Mouse (Mus musculus): Measurements from ENCODE around the gene Piga.

The Piga gene

GRCm38 (mm10) chrX:164419471-164419939 is at the start of gene Piga:
TSS of gene Piga (plus strand) at chrX:164419787.
- peak; percentile 94 for DNase-seq (ENCODE audit: low spot score)

- no peak for DNase-seq (ENCODE audit: low spot score)
These were observed 49.0 kb upstream of the Piga start for GRCm38 (mm10) chrX:164370576-164370975.

GRCm38 (mm10) chrX:164373081-164373480 is 46.5 kb upstream of the Piga start, which contains the start of gene Vegfd:
TSS of gene Vegfd (plus strand) at chrX:164373378.
- peak; percentile 7 for DNase-seq (ENCODE audit: low spot score)

GRCm38 (mm10) chrX:164374586-164374985 is 45.0 kb upstream of the Piga start:
- DNase-seq (ENCODE audit: low spot score) = no peak

- DNase-seq (ENCODE audit: low spot score) = no peak
These were observed 39.9 kb upstream of the Piga start for GRCm38 (mm10) chrX:164379721-164380120.

- peak; percentile 75 for DNase-seq (ENCODE audit: low spot score)
These were observed 37.8 kb upstream of the Piga start for GRCm38 (mm10) chrX:164381618-164382408.

GRCm38 (mm10) chrX:164394091-164394490 is 25.5 kb upstream of the Piga start:
- no peak for DNase-seq (ENCODE audit: low spot score)

- no peak for DNase-seq (ENCODE audit: low spot score)
These were observed 21.1 kb upstream of the Piga start for GRCm38 (mm10) chrX:164398456-164398855.

GRCm38 (mm10) chrX:164405080-164405649 is 14.4 kb upstream of the Piga start:
- no peak for DNase-seq (ENCODE audit: low spot score)

- no peak for DNase-seq (ENCODE audit: low spot score)
These were observed 13.2 kb upstream of the Piga start for GRCm38 (mm10) chrX:164406133-164407022.

- no peak for DNase-seq (ENCODE audit: low spot score)
These were observed 11.2 kb upstream of the Piga start for GRCm38 (mm10) chrX:164408301-164408927.

- DNase-seq (ENCODE audit: low spot score) = no peak
These were observed 9.0 kb upstream of the Piga start for GRCm38 (mm10) chrX:164410562-164410961.

- DNase-seq (ENCODE audit: low spot score) = no peak
These were observed 2.8 kb upstream of the Piga start for GRCm38 (mm10) chrX:164416803-164417202.

GRCm38 (mm10) chrX:164418008-164418407 is 1.6 kb upstream of the Piga start:
- DNase-seq (ENCODE audit: low spot score) = no peak

GRCm38 (mm10) chrX:164419955-164420354 is 368 bp downstream of the Piga start:
- DNase-seq (ENCODE audit: low spot score) = no peak

- DNase-seq (ENCODE audit: low spot score) = no peak
These were observed 931 bp downstream of the Piga start for GRCm38 (mm10) chrX:164420518-164420917.

GRCm38 (mm10) chrX:164424821-164425220 is 5.2 kb downstream of the Piga start:
- DNase-seq (ENCODE audit: low spot score) = no peak

- DNase-seq (ENCODE audit: low spot score) = no peak
These were observed 7.7 kb downstream of the Piga start for GRCm38 (mm10) chrX:164427295-164427694.

- DNase-seq (ENCODE audit: low spot score) = no peak
These were observed 8.6 kb downstream of the Piga start for GRCm38 (mm10) chrX:164428224-164428623.

- DNase-seq (ENCODE audit: low spot score) = no peak
These were observed 11.0 kb downstream of the Piga start for GRCm38 (mm10) chrX:164430621-164431020.

GRCm38 (mm10) chrX:164431133-164431532 is 11.5 kb downstream of the Piga start:
- DNase-seq (ENCODE audit: low spot score) = no peak

- DNase-seq (ENCODE audit: low spot score) = no peak
These were observed 12.0 kb downstream of the Piga start for GRCm38 (mm10) chrX:164431541-164431940.

Measured in testis, postnatal 14 days (tissue).